Mouse (Mus musculus) kidney, embryonic 14.5 days (tissue): ENCODE results near the gene Calm2. TPM values are rescaled to one million over a fixed set of nuclear protein-coding genes. Genes with fewer than 3 reads are reported as not detected.
A peak's percentile ranks its signal among the peaks of the same experiment; 100 is the strongest.

Experiments used
- ATAC-seq: fragments of 200-750 bp; cut with Nextera tagmentation; 2 replicates; pipeline ENCODE4 v1.8.0; 2017; ENCODE audit warnings: moderate number of reproducible peaks, mild to moderate bottlenecking, moderate TSS enrichment, moderate library complexity; ENCODE audit not compliant: low FRiP score, low TSS enrichment
- H3K27ac ChIP-seq: fragments of 300-500 bp; sonication (generic); 2 replicates; pipeline ENCODE4 v1.5.1; 2014; ENCODE audit warnings: low read depth, mild to moderate bottlenecking, low read length, moderate library complexity, mixed read lengths
- H3K27me3 ChIP-seq: fragments of 300-500 bp; sonication (generic); 2 replicates; pipeline ENCODE4 v1.6.1; 2014; ENCODE audit warnings: mild to moderate bottlenecking, low read length; ENCODE audit not compliant: control insufficient read depth, insufficient read depth
- H3K36me3 ChIP-seq: fragments of 300-500 bp; sonication (generic); 2 replicates; pipeline ENCODE4 v1.6.1; 2014; ENCODE audit warnings: low read length, mixed read lengths; ENCODE audit not compliant: control insufficient read depth, insufficient read depth
- H3K4me1 ChIP-seq: fragments of 300-500 bp; sonication (generic); 2 replicates; pipeline ENCODE4 v1.6.1; 2014; ENCODE audit warnings: low read length, mixed read lengths; ENCODE audit not compliant: control insufficient read depth, insufficient read depth
- H3K4me2 ChIP-seq: fragments of 300-500 bp; sonication (generic); replicated peaks from 2 replicates; pipeline ENCODE4 v1.6.1; 2014; ENCODE audit warnings: low read depth, mild to moderate bottlenecking, low read length
- H3K4me3 ChIP-seq: fragments of 300-500 bp; sonication (generic); 2 replicates; pipeline ENCODE4 v1.5.1; 2014; ENCODE audit warnings: mild to moderate bottlenecking, low read length
- H3K9ac ChIP-seq: fragments of 300-500 bp; sonication (generic); 2 replicates; pipeline ENCODE4 v1.6.1; 2014; ENCODE audit warnings: low read depth, mild to moderate bottlenecking, low read length, moderate library complexity
- H3K9me3 ChIP-seq: fragments of 300-500 bp; sonication (generic); 2 replicates; pipeline ENCODE4 v1.6.1; 2016; ENCODE audit warnings: low read length; ENCODE audit not compliant: control insufficient read depth
- WGBS: fragments of 180-500 bp; shearing (Covaris S2); extraction: QIAGEN DNeasy Blood & Tissue Kit; methylation state at CpG from one replicate; pipeline ENCODE4 v1.1.7; 2014; 5-methylcytosine and 5-hydroxymethylcytosine counted together
- polyA plus RNA-seq: library from polyadenylated mRNA; unstranded; fragments of >200 nt; fragmentation: Nextera tagmentation; extraction: Ambion mirVana; gene quantifications from 2 replicates; pipeline ENCODE4 v1.2.1, GENCODE M21; 2014

The Calm2 gene
- polyA plus RNA-seq, 1 experiment from 2014 or later = 1,015 TPM

DNA sequence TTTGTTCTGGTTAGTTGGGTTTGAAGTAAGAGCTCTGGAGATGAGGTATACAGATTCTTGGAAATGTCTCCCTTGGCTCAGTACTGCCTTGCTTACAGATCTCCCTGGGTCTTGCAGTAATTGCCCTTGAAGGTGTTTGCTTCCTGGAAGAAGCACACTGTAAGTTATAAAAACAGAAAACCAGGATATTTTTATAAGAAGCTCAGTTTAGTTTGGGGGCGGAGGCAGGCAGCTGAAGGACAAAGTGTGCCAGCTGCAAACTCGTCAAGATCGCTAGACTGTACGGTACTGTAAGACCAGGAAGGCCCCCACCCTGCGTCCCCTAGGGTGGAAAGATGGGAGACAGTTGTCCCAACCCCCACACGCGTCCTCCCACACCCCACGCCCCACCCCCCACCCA lies 28.6 kb upstream of the Calm2 start:
- 44% methylated on average over 8 of the region's 8 CpGs for WGBS
- Histone ChIP-seq H3K27me3 (no peaks in the 10 kb centered on the region), H3K4me2 (no peak overlapping the region), H3K4me1 (peaks cover 19% of the 10 kb centered on the region), H3K9me3 (no peaks in the 10 kb centered on the region), H3K27ac (no peak overlapping the region), H3K9ac (no peak overlapping the region), H3K4me3 (no peak overlapping the region), H3K36me3 (no peaks in the 10 kb centered on the region)
- 0 out of 2 replicates have a peak, but pooled peaks have one; percentile 13 for ATAC-seq

DNA sequence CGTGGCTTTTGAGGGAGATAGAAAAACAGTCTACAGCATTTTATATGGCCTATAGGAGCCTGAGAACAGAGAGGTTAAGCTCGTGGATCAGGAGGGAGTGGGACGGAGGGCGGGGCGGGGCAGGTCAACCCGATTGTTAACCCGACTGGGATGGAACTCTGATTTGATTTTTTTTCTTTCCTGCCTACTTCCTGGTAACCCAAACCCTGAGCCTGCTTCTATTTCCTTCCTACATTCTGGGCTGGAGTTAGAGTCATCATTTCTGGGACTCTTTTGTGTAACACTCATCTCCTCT lies 27.7 kb upstream of the Calm2 start:
- H3K4me2 ChIP-seq = peak overlapping the region; percentile 72
- 1% methylated on average over 7 of the region's 7 CpGs for WGBS
- peaks cover 19% of the 10 kb centered on the region for H3K4me1 ChIP-seq
- no peaks in the 10 kb centered on the region for H3K36me3 ChIP-seq
- H3K9me3 ChIP-seq = no peaks in the 10 kb centered on the region
- no peak overlapping the region; the same call in 1 of the 2 replicates for H3K9ac ChIP-seq
- no peak overlapping the region for H3K27ac ChIP-seq
- H3K27me3 ChIP-seq = no peaks in the 10 kb centered on the region
- ATAC-seq = peak; percentile 47; the same call in 1 of the 2 replicates
- H3K4me3 ChIP-seq = peak overlapping the region; percentile 31

DNA sequence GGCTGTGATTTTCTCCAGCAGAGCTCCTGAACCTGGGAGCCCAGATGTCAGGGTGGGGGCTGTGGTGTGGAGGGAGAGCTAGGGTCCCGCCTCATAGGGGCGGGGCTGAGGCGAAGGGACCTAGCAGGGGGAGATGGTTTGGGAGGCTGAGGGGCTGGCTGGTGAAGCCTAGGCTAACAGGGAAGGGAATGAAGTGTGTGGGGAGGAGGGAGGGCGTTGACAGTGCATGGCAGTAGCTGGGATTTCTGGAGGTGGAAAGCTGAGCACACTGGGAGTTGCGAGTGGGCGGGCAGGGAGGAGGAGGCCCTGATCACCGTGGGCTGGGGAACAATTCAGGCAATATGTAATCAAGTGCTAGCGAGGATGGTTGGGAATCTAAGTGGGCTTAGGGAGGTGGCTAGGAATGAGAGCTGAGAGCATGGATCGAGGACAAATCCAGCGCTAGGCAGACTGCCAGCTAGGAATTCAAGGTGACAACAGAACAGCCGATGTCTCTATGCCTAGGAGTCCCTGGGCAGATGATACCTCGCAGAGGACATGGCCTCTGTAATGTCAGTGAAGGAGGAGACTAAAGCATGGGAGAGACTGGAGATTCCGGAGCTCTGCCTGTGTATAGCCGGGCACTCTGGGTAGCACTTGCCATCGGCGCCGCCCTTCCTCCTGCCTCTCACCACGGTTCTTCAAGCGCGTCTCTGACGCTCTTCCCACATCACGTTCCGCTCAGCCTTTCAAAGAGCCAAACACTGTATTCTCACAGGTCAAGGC lies 27.2 kb upstream of the Calm2 start:
- Histone ChIP-seq H3K4me3 (peak overlapping the region; percentile 31), H3K27me3 (no peaks in the 10 kb centered on the region), H3K4me1 (peaks cover 19% of the 10 kb centered on the region), H3K27ac (no peak overlapping the region), H3K36me3 (no peaks in the 10 kb centered on the region), H3K4me2 (peak overlapping the region; percentile 72), H3K9me3 (no peaks in the 10 kb centered on the region), H3K9ac (peak overlapping the region; percentile 51)
- ATAC-seq = peak; percentile 77
- WGBS = under 1% methylated on average over 23 of the region's 23 CpGs

DNA sequence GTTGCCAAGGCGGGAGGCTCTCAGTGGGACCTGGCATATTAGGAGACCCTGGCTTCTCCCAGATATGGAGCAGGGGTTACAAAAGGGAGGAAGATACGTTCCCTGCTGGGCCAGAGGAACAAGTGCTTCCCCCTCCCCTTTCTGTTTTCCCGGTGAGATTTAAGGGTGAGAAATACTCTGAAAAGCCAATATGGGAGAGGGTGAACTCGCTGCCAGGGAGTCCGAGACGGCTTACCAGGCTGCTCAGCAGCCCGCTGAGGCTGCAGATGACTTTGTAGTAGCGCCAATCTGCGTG lies 26.7 kb upstream of the Calm2 start:
- H3K27ac ChIP-seq = no peak overlapping the region
- peak overlapping the region; percentile 31 for H3K4me3 ChIP-seq
- H3K4me1 ChIP-seq = peaks cover 19% of the 10 kb centered on the region
- WGBS = 10% methylated on average over 9 of the region's 9 CpGs
- no peaks in the 10 kb centered on the region for H3K36me3 ChIP-seq
- peak overlapping the region; percentile 51 for H3K9ac ChIP-seq
- H3K27me3 ChIP-seq = no peaks in the 10 kb centered on the region
- peak overlapping the region; percentile 72 for H3K4me2 ChIP-seq
- no peak for ATAC-seq
- H3K9me3 ChIP-seq = no peaks in the 10 kb centered on the region

DNA sequence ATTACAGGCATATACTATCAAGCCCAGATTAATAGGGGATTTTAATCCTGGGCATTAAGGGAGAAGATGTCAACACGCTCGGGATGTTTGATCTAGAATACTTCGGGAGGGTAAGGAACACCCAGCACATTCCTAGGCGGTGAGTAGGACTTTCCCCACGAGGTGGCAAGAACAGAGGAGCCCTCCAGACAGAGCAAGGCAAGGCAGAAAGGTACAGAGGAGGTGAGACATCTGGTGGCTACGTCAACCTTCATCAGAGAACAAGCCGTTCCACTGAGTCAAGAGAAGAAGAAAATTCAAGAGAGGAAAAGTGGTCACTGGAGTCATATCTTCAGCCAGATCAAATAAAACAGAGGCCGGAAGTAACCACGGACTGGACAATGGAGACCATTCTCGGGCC lies 26.1 kb upstream of the Calm2 start:
- WGBS = 46% methylated on average over 10 of the region's 10 CpGs

DNA sequence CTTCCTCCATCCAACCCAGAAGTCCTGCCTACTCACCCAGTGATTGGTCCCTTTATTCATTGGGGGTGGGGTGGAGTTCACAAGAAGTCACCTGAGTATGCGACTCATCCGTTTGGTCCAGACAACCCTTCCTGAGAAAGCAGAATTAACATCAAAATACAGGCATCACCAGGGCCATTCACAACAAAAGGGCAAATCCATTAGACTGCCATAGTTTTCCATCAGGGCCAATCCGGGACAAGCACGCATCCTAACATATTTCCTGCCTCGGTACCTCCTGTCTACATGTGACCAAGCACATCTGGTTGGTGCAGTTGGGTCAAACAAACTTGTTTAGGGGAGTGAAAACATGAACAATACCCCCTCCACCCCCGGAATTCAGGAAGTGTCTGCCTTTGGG lies 24.9 kb upstream of the Calm2 start:
- Histone ChIP-seq H3K4me3 (no peak overlapping the region), H3K27ac (no peak overlapping the region), H3K4me1 (peaks cover 19% of the 10 kb centered on the region), H3K4me2 (no peak overlapping the region), H3K27me3 (no peaks in the 10 kb centered on the region), H3K9me3 (no peaks in the 10 kb centered on the region), H3K9ac (no peak overlapping the region), H3K36me3 (no peaks in the 10 kb centered on the region)
- ATAC-seq = no peak
- 64% methylated on average over 6 of the region's 6 CpGs for WGBS

More for the DNA sequence above, 26.1 kb upstream of the Calm2 start:
- Histone ChIP-seq H3K4me3 (no peak overlapping the region; the same call in 1 of the 2 replicates), H3K4me1 (peaks cover 19% of the 10 kb centered on the region), H3K9me3 (no peaks in the 10 kb centered on the region), H3K27me3 (no peaks in the 10 kb centered on the region), H3K4me2 (no peak overlapping the region), H3K36me3 (no peaks in the 10 kb centered on the region), H3K27ac (no peak overlapping the region), H3K9ac (no peak overlapping the region)
- ATAC-seq = no peak

DNA sequence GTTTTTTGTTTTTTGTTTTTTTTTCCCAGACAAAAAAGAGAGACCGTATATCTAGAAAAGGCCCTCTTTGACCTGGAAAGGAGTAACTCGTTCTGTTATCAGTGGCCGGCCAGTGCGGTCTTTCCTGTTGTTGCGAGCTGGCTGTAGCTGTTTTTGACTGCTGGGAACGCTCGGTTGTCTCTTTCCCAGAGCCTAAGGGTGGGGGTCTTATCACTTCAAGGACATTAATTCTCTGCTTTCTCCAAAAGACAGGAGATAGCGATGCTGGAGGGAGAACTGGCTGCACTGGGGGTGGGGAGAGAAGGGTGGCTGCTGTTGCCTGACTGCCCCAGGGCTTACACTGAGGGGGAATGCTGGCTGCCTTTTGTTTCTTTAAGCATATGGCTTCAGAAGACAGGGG lies 24.1 kb upstream of the Calm2 start:
- no peak overlapping the region for H3K4me2 ChIP-seq
- no peak for ATAC-seq
- WGBS = 63% methylated on average over 8 of the region's 8 CpGs

DNA sequence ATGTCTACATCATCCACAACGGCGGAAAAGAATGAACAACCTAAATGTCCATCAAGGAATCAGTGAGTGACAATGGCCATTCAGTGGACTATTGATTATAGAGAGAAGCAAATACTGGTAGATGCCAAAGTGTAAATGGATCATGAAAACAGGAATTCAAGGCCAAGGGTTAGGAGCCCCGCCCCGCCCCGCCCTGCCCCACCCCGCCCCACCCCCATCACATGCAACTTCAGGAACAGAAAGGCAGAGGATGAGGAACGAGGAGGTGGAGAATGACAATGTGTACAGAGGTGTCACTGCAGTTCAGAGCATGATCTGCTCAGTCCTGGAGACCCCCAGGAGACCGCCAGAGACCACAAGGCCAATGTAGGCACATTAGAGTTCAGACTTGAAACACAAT lies 23.5 kb upstream of the Calm2 start:
- no peak for ATAC-seq
- Histone ChIP-seq H3K9ac (no peak overlapping the region), H3K27ac (no peak overlapping the region), H3K9me3 (no peaks in the 10 kb centered on the region), H3K4me1 (peaks cover 15% of the 10 kb centered on the region), H3K27me3 (no peaks in the 10 kb centered on the region), H3K4me2 (no peak overlapping the region), H3K36me3 (no peaks in the 10 kb centered on the region), H3K4me3 (no peak overlapping the region)
- 69% methylated on average over 8 of the region's 8 CpGs for WGBS

More for the DNA sequence above, 24.1 kb upstream of the Calm2 start:
- peaks cover 19% of the 10 kb centered on the region for H3K4me1 ChIP-seq
- H3K27ac ChIP-seq = no peak overlapping the region
- no peaks in the 10 kb centered on the region for H3K27me3 ChIP-seq
- no peaks in the 10 kb centered on the region for H3K36me3 ChIP-seq
- H3K9ac ChIP-seq = no peak overlapping the region
- no peaks in the 10 kb centered on the region for H3K9me3 ChIP-seq
- H3K4me3 ChIP-seq = no peak overlapping the region

DNA sequence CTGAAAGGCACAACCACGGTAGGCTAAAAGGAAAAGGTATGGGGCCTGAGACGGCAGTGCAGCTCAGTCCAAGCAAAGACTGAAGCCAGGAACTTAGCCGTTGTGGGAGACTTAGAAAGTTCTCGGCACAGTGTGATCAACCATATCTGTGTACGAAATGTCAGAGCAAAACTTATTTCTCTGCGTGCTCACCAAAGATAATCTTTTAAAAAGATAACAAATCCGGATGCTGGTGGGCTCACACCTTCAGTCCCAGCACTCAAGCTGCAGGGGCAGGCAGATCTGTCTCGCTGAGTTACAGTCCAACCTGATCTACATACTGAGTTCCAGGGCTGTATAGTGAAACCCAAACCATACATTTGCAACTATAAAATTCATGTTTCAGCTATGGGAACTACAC lies 22.7 kb upstream of the Calm2 start:
- 83% methylated on average over 8 of the region's 8 CpGs for WGBS
- ATAC-seq = no peak
- no peak overlapping the region for H3K27ac ChIP-seq
- no peaks in the 10 kb centered on the region for H3K27me3 ChIP-seq
- no peaks in the 10 kb centered on the region for H3K36me3 ChIP-seq
- H3K4me1 ChIP-seq = peaks cover 13% of the 10 kb centered on the region
- H3K9ac ChIP-seq = no peak overlapping the region
- H3K4me2 ChIP-seq = no peak overlapping the region
- no peak overlapping the region for H3K4me3 ChIP-seq
- H3K9me3 ChIP-seq = no peaks in the 10 kb centered on the region
